Mouse (Mus musculus): ENCODE results near the gene Stx4a. TPM values are rescaled to one million over a fixed set of nuclear protein-coding genes. Genes with fewer than 3 reads are reported as not detected.
"Not testable (repeated sequence)": the region's sequence is repeated elsewhere in the genome, so short reads cannot be mapped to it uniquely, and the experiment has no call there.

The Stx4a gene
- 10 to 100 TPM; 65.6 to 68.6 TPM for total RNA-seq (2021)
- long read RNA-seq, partial matches to known transcripts, result 2 of 12 reads
- long read RNA-seq, other reads (novel, unspliced or antisense), result 6 of 12 reads

GRCm38 (mm10) chr7:127824176-127824871, at the start of gene Stx4a, which contains the start of gene Stx1b:
Gene Stx4a (plus strand): TSS chr7:127824294.
Gene Stx1b (minus strand): TSS chr7:127824549.
- DNase-seq (ENCODE audit: low spot score in 2 of 2), result peak in 1 of 2 experiments; percentile 69

DNA sequence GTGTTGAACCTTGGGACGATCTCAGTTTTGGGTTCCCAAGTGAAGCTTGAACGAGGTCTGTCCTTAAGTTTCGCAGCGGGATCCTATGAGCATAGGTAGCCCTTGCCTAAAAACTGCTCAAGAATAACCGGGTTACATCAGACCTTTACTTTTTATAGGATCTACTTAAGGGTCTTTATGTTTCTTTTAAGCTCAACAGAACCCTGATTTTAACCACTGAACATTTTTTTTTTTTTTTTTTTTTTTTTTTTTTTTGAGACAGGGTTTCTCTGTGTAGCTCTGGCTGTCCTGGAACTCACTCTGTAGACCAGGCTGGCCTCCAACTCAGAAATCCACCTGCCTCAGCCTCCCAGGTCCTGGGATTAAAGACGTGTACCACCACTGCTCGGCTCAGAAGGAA, 48.3 kb upstream of the Stx4a start:
- DNase-seq (ENCODE audit: low spot score in 2 of 2), result not testable (repeated sequence)

DNA sequence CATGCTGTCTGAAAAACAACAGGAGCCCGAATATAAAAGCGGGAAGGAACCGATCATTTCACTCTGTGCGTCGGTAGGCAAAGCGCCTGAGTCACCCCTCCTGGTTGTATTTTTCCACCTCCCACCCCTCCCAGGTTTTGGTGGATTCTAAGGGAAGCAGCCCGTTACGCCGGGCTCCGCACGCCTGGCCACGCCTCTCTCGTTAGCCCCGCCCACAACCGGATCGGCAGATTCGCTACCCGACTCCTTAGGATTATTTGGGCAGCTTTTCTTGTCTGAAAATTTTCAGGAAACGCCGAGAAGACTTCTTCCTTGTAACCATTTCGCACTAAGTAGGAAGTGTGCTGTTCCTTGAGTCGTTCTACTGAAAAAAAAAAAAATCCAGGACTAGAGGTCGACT, 47.7 kb upstream of the Stx4a start, which contains the start of gene Setd1a:
Setd1a (plus strand) TSS at position 245 of the 400 bp plus-strand sequence.
- peak; percentile 88 to 92 for DNase-seq (ENCODE audit: low spot score in 2 of 2)

GRCm38 (mm10) chr7:127776878-127777473, 47.1 kb upstream of the Stx4a start:
- peak; percentile 96 to 97 for DNase-seq (ENCODE audit: low spot score in 2 of 2)

GRCm38 (mm10) chr7:127777474-127778266, 46.4 kb upstream of the Stx4a start:
- peak in 1 of 2 experiments; percentile 34 for DNase-seq (ENCODE audit: low spot score in 2 of 2)

- DNase-seq (ENCODE audit: low spot score in 2 of 2), result no peak
Observed at GRCm38 (mm10) chr7:127778350-127778749, 45.7 kb upstream of the Stx4a start.

GRCm38 (mm10) chr7:127785308-127785707, 38.8 kb upstream of the Stx4a start, which contains the start of gene Gm49388:
Gene Gm49388 (plus strand): TSS chr7:127785608.
- DNase-seq (ENCODE audit: low spot score in 2 of 2), result no peak

- DNase-seq (ENCODE audit: low spot score in 2 of 2), result no peak
Observed at GRCm38 (mm10) chr7:127797076-127797845, 26.8 kb upstream of the Stx4a start.

DNA sequence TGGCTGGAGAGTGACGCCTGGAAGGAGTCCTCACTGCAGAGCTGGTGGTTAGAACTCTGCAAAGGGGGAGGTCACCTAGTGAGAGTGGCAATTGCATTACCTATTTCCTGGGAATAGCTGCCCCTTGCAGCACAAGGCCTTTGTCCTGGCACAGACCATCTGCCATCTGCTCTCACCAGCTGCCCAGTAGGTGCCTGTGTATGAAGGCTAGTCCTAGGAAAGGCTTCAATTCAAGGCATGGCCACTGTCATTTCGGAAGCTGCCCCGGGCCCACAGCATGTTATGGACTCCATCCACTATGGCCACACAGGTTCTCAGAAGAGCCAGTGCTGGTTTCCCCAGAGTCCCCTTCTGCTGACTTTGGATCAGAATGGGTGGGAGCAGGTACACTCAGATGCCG, 25.5 kb upstream of the Stx4a start:
- DNase-seq (ENCODE audit: low spot score in 2 of 2), result no peak

- DNase-seq (ENCODE audit: low spot score in 2 of 2), result no peak
Observed at GRCm38 (mm10) chr7:127799211-127799610, 24.9 kb upstream of the Stx4a start.

DNA sequence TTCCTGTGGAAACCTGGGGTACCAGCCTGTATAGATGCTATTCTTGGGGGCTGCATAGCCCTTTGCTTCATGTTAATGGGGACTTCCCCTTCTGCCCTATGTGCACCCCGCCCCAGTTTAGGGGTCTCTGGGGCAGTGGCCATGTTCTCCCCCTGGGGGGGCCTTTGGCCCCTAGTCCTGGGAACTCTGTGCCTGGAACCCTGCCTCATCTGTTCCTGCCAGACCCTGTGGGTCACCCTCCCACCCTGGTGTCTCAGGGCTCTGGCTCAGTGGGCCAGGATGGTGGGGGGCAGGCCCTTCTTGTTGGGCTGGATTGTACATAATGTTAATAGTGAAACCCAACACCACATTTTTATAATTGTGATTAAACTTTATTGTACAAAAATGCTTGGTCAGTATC, 24.4 kb upstream of the Stx4a start:
- no peak for DNase-seq (ENCODE audit: low spot score in 2 of 2)

DNA sequence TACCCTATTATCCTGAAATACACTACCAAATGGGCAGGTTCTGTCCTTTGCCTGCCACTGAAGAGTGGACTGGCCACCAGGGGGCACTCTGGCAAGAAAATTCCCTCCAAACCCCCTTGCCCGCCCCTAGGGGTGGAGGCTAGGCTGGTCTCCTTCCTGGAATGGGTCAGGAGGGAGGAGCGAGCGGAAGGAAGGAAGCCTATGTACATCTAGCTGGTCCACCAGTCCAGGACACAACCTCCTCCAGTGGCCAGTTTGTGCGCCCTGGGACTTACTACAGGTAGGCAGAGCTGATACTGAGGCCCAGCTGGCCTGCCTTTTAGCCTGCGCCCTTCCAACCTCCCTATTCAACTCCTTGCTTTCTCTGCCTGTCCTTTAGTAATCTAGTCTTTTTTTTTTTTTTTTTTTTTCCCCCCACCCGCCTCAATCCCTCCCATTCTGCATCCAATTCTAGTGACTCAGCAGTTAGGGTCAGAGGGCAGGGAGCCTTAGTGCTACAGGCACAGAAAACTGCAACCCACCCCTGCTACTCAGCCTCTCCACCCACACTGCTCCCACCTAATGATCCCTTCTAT, 23.6 kb upstream of the Stx4a start, which contains the start of gene Hsd3b7:
Hsd3b7 (plus strand) TSS at position 170 of the 575 bp plus-strand sequence.
- peak; percentile 86 to 89 for DNase-seq (ENCODE audit: low spot score in 2 of 2)

DNA sequence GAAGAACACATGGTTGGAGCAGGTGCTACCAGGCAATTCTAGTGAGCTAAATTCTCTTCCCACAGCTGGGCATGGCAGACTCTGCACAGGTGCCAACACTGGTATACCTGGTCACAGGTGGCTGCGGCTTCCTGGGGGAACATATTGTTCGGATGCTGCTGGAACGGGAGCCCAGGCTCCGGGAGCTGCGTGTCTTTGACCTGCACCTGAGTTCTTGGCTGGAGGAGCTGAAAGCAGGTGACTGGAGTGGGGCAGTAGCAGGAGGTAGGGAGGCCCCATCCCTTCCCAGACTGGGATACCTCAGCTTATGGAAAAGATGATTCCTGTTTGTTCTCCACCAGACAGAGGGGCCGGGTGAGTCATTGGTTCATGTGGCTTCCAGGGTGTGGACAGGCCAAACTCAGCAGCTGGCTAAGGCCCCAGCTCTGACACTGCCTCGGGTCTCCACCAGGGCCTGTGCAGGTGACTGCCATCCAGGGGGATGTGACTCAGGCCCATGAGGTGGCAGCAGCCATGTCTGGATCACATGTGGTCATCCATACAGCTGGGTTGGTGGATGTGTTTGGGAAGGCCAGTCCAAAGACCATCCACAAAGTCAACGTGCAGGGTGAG, 23.0 kb upstream of the Stx4a start:
- peak in 1 of 2 experiments; percentile 51 for DNase-seq (ENCODE audit: low spot score in 2 of 2)

DNA sequence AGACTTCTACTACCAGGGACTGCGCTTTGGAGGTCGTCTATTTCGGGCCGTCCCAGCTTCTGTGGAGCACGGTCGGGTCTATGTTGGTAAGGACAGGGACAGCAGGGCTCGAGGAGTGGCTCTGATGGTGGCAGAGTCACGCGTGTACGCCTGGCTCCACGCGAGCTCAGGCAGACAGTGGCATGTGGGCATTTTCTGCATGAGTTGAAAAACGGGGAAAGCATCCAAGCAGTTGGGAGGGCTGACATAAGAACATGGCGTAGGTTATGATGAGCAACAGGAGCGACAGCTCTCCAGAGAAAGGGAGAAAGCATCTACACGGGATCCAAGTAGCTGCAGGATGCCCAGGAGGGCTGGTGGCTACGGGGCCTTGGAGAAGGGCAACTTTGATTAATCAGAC, 21.8 kb upstream of the Stx4a start:
- DNase-seq (ENCODE audit: low spot score in 2 of 2), result peak in 1 of 2 experiments; percentile 66

DNA sequence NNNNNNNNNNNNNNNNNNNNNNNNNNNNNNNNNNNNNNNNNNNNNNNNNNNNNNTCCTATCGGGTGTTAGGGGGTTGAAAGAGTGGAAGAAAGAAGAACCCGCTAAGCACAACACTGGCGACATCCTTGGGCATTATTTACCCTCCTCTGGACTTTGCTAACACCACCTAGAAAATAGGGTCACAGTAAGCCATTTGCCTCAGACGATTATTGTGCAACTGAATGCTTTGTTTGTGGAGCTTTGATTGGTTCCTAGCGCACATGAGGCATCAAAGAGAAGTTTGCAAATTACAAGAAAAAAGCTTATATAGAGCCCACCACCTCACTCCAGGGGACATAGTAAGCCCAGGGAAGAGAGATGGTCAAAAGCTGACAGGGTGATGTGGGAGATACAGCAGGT, 15.3 kb upstream of the Stx4a start:
- no peak for DNase-seq (ENCODE audit: low spot score in 2 of 2)

DNA sequence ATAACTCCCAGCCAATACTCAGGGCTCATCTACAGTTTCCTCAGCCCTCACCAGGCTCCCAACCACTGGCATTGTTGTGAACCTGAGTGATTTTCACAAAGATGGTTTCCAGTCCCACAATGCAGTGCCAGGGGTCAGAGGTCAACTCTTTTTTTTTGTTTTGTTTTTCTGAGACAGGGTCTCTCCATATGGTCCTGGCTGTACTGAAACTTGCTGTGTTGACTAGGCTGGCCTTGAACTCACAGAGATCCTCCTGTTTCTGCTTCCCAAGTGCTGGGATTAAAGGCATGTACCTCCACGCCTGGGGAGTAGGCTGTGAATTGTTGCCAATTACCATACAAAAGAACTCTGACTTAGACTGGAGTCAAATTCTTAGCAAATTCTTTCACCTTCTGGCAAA, 14.2 kb upstream of the Stx4a start:
- no peak for DNase-seq (ENCODE audit: low spot score in 2 of 2)

- no peak for DNase-seq (ENCODE audit: low spot score in 2 of 2)
Observed at GRCm38 (mm10) chr7:127810650-127811049, 13.4 kb upstream of the Stx4a start.

DNA sequence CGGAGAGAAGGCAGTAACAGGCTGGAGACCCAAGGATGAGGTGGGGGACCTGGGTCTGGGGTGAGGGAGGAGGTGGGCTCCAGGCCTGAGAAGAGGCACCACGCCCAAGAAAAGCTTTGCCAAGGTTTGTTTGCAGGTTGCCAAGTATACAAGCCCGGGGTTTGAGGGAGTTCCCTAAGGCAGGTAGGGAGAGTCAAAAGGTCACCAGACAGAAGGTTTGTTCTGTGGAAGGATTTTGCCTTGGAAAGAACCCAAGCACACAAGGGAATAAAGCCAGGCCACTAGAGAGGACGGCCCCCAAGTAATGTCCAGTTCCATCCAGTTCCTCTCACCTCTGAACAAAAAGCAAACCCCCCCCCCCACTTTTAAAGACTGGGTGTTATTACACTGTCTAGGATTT, 12.9 kb upstream of the Stx4a start:
- no peak for DNase-seq (ENCODE audit: low spot score in 2 of 2)

- DNase-seq (ENCODE audit: low spot score in 2 of 2), result no peak
Observed at GRCm38 (mm10) chr7:127812292-127812691, 11.8 kb upstream of the Stx4a start.

DNA sequence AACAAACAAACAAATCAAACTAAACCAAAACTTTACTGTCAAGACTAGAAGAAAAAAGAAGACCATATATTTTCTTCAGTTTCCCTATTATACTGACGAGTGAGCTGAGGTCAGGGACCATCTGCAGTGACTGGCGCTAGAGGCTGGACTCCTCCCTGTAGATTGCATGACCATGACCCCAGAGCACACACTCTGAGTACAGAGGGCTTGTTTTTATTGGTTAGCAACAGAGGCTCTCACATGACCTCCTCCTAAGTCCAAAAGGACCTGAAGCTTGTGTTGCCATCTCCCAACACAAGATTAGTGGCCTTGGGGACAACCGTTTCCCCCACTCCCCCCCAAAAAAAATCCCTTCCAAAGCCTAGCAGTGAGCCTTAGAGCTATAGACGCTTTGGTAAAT, 10.3 kb upstream of the Stx4a start:
- no peak for DNase-seq (ENCODE audit: low spot score in 2 of 2)

Measured in layer of hippocampus, adult 18-20 months (tissue).